ENCODE assay signal across 11 mouse cellular contexts in genomic region chr5:134221278-134221677, GRCm38 (mm10). TPM values are rescaled to one million over a fixed set of nuclear protein-coding genes. Genes with fewer than 3 reads are reported as not detected.
DNase-seq lines count a peak whose midpoint lies in the region; ATAC-seq and TF ChIP-seq lines count a peak whose summit lies in the region.
"Had no signal": no experiment of that assay in that cellular context is flagged by ENCODE, and none has a peak within 500 bp of the region (broad histone marks: within the 10 kb centered on the region; RNA-seq: fewer than 3 reads in every experiment).

No protein-coding gene starts in this region.

- TF ChIP-seq CTCF in lung, embryonic 14.5 days (IDR thresholded peaks at IDR 0.05; ENCODE audit: low read depth): no peak
- TF ChIP-seq CTCF in forebrain, postnatal 0 days (IDR thresholded peaks at IDR 0.05; ENCODE audit: low read depth): no peak

- peaks cover 5% of the 10 kb centered on the region for H3K36me3 ChIP-seq in lung, embryonic 14.5 days (ENCODE audit: insufficient read depth)
- H3K36me3 ChIP-seq in forebrain, postnatal 0 days (ENCODE audit: insufficient read depth): peaks cover 9% of the 10 kb centered on the region; the same call in 1 of the 2 replicates
- H3K36me3 ChIP-seq in limb, embryonic 12.5 days: peaks cover 14% of the 10 kb centered on the region
- H3K36me3 ChIP-seq in neural tube, embryonic 15.5 days: peaks cover 12% of the 10 kb centered on the region

- 29% methylated on average over 4 of the region's 4 CpGs for WGBS in lung, embryonic 14.5 days
- WGBS in forebrain, postnatal 0 days: 48% methylated on average over 4 of the region's 4 CpGs
- WGBS in limb, embryonic 12.5 days: 44% methylated on average over 4 of the region's 4 CpGs
- 49% methylated on average over 4 of the region's 4 CpGs for WGBS in neural tube, embryonic 15.5 days

- peaks cover 3% of the 10 kb centered on the region; the same call in 1 of the 2 replicates for H3K4me1 ChIP-seq in lung, embryonic 14.5 days (ENCODE audit: insufficient read depth)
- H3K4me1 ChIP-seq in forebrain, postnatal 0 days (ENCODE audit: insufficient read depth): no peaks in the 10 kb centered on the region
- peaks cover 13% of the 10 kb centered on the region for H3K4me1 ChIP-seq in limb, embryonic 12.5 days (replicated peaks)
- H3K4me1 ChIP-seq in neural tube, embryonic 15.5 days: peaks cover 13% of the 10 kb centered on the region

- peaks cover 8% of the 10 kb centered on the region; the same call in 1 of the 2 replicates for H3K27me3 ChIP-seq in lung, embryonic 14.5 days (ENCODE audit: insufficient read depth, low read length)
- peaks cover 10% of the 10 kb centered on the region for H3K27me3 ChIP-seq in forebrain, postnatal 0 days (ENCODE audit: insufficient read depth, low read length)
- H3K27me3 ChIP-seq in limb, embryonic 12.5 days: peaks cover 22% of the 10 kb centered on the region
- no peaks in the 10 kb centered on the region; the same call in none of the 2 replicates for H3K27me3 ChIP-seq in neural tube, embryonic 15.5 days (replicated peaks)
- H3K27me3 ChIP-seq: Patski had no signal

- no peak for ATAC-seq in lung, embryonic 14.5 days (ENCODE audit: insufficient read depth)
- ATAC-seq in forebrain, postnatal 0 days: no peak
- ATAC-seq in limb, embryonic 12.5 days (ENCODE audit: insufficient number of reproducible peaks, insufficient read depth, low FRiP score, low TSS enrichment, low read depth): no peak
- ATAC-seq in neural tube, embryonic 15.5 days (ENCODE audit: low FRiP score): no peak
- ATAC-seq in erythroblast, adult 5-6 weeks (replicated peaks; ENCODE audit: low FRiP score, poor library complexity, severe bottlenecking): no peak
- ATAC-seq: Patski had no signal

- peak overlapping the region; percentile 47; the same call in 1 of the 2 replicates for H3K9ac ChIP-seq in lung, embryonic 14.5 days
- no peak overlapping the region for H3K9ac ChIP-seq in forebrain, postnatal 0 days
- peak overlapping the region; percentile 72; the same call in 1 of the 2 replicates for H3K9ac ChIP-seq in limb, embryonic 12.5 days (replicated peaks)
- no peak overlapping the region for H3K9ac ChIP-seq in neural tube, embryonic 15.5 days (replicated peaks)

- no peak overlapping the region for H3K27ac ChIP-seq in lung, embryonic 14.5 days (ENCODE audit: low read depth)
- H3K27ac ChIP-seq in forebrain, postnatal 0 days (ENCODE audit: low read depth, low read length): no peak overlapping the region
- H3K27ac ChIP-seq in limb, embryonic 12.5 days: no peak overlapping the region
- no peak overlapping the region for H3K27ac ChIP-seq in neural tube, embryonic 15.5 days (replicated peaks)

- H3K4me2 ChIP-seq in lung, embryonic 14.5 days: peak overlapping the region; percentile 71
- peak overlapping the region; percentile 47; the same call in 1 of the 2 replicates for H3K4me2 ChIP-seq in forebrain, postnatal 0 days (ENCODE audit: low read depth)
- H3K4me2 ChIP-seq in limb, embryonic 12.5 days: peak overlapping the region; percentile 73
- H3K4me2 ChIP-seq in neural tube, embryonic 15.5 days: peak overlapping the region; percentile 63

- no peak for DNase-seq in lung, embryonic 14.5 days
- no peak for DNase-seq in lung, postnatal 14 days
- DNase-seq in forebrain, postnatal 0 days: no peak
- no peak for DNase-seq in urinary bladder, postnatal 36 days (ENCODE audit: low spot score in 2 of 2)
- DNase-seq: kidney, adult 2 months; left cerebral cortex, postnatal 4 days; thymus, postnatal 14 days had no signal

- no peaks in the 10 kb centered on the region for H3K9me3 ChIP-seq in lung, embryonic 14.5 days (ENCODE audit: low read depth, low read length)
- no peaks in the 10 kb centered on the region for H3K9me3 ChIP-seq in forebrain, postnatal 0 days (ENCODE audit: low read length)
- H3K9me3 ChIP-seq in limb, embryonic 12.5 days: no peaks in the 10 kb centered on the region
- no peaks in the 10 kb centered on the region for H3K9me3 ChIP-seq in neural tube, embryonic 15.5 days (replicated peaks)

- H3K4me3 ChIP-seq in lung, embryonic 14.5 days (ENCODE audit: low read depth, low read length): peak overlapping the region; percentile 25; the same call in 1 of the 2 replicates
- H3K4me3 ChIP-seq in forebrain, postnatal 0 days (ENCODE audit: low read depth, low read length): no peak overlapping the region
- peak overlapping the region; percentile 41 for H3K4me3 ChIP-seq in limb, embryonic 12.5 days (replicated peaks)
- H3K4me3 ChIP-seq in neural tube, embryonic 15.5 days (replicated peaks): peak overlapping the region; percentile 29; the same call in 1 of the 2 replicates

RNA-seq across cellular contexts. Expression of gene Ncf1, which starts 8.1 kb away (rescaled TPM):
- polyA plus RNA-seq in lung, embryonic 14.5 days (2014; fragmentation: Nextera tagmentation; extraction: Ambion mirVana): 4.8 and 6.4 TPM in 2 replicates
- 2.9 and 9.1 TPM in 2 replicates for total RNA-seq in forebrain, postnatal 0 days (2014; rRNA removed)
- 1.3 and 2.1 TPM in 2 replicates for polyA plus RNA-seq in forebrain, postnatal 0 days (2015; fragmentation: Nextera tagmentation; extraction: Ambion mirVana)
- 1.9 and 2.4 TPM in 2 replicates for polyA plus RNA-seq in limb, embryonic 12.5 days (2016; fragmentation: Nextera tagmentation; extraction: Ambion mirVana)
- polyA plus RNA-seq in neural tube, embryonic 15.5 days (2015; fragmentation: Nextera tagmentation; extraction: Ambion mirVana): 2.5 and 5.1 TPM in 2 replicates
- total RNA-seq in erythroblast, adult 5-6 weeks (2015; ENCODE audit: low replicate concordance): 101 and 103 TPM in 2 replicates
- 91.7 and 92.6 TPM in 2 replicates for total RNA-seq in erythroblast, adult 5-6 weeks (2017; ENCODE audit: low replicate concordance)

RNA-seq across cellular contexts. Expression of gene Gtf2ird2, which starts 37.5 kb away (rescaled TPM):
- polyA plus RNA-seq in lung, embryonic 14.5 days (2014; fragmentation: Nextera tagmentation; extraction: Ambion mirVana): 6.9 and 9.6 TPM in 2 replicates
- 14.3 and 20.4 TPM in 2 replicates for total RNA-seq in forebrain, postnatal 0 days (2014; rRNA removed)
- 8.8 and 11.8 TPM in 2 replicates for polyA plus RNA-seq in forebrain, postnatal 0 days (2015; fragmentation: Nextera tagmentation; extraction: Ambion mirVana)
- 10.8 and 13.2 TPM in 2 replicates for polyA plus RNA-seq in limb, embryonic 12.5 days (2016; fragmentation: Nextera tagmentation; extraction: Ambion mirVana)
- polyA plus RNA-seq in neural tube, embryonic 15.5 days (2015; fragmentation: Nextera tagmentation; extraction: Ambion mirVana): 12.4 and 14.4 TPM in 2 replicates
- total RNA-seq in erythroblast, adult 5-6 weeks (2015; ENCODE audit: low replicate concordance): 2.5 TPM in 1 of 2 replicates, not detected in the other
- total RNA-seq in erythroblast, adult 5-6 weeks (2017; ENCODE audit: low replicate concordance): 1.2 and 1.7 TPM in 2 replicates

RNA-seq across cellular contexts. Expression of gene Rcc1l, which starts 44.7 kb away (rescaled TPM):
- 31.2 and 35.5 TPM in 2 replicates for polyA plus RNA-seq in lung, embryonic 14.5 days (2014; fragmentation: Nextera tagmentation; extraction: Ambion mirVana)
- 21.6 and 26.0 TPM in 2 replicates for total RNA-seq in forebrain, postnatal 0 days (2014; rRNA removed)
- 22.4 TPM in 2 replicates for polyA plus RNA-seq in forebrain, postnatal 0 days (2015; fragmentation: Nextera tagmentation; extraction: Ambion mirVana)
- 35.9 and 40.1 TPM in 2 replicates for polyA plus RNA-seq in limb, embryonic 12.5 days (2016; fragmentation: Nextera tagmentation; extraction: Ambion mirVana)
- polyA plus RNA-seq in neural tube, embryonic 15.5 days (2015; fragmentation: Nextera tagmentation; extraction: Ambion mirVana): 20.3 and 21.6 TPM in 2 replicates
- 0.96 TPM in 1 of 2 replicates, not detected in the other for total RNA-seq in erythroblast, adult 5-6 weeks (2015; ENCODE audit: low replicate concordance)
- total RNA-seq in erythroblast, adult 5-6 weeks (2017; ENCODE audit: low replicate concordance): 0.84 and 1.3 TPM in 2 replicates

Comparison
In these comparisons a context has a peak if more than half of its experiments do, and no peak if none do; other contexts are left out.
1. H3K9ac ChIP-seq: peak in lung, embryonic 14.5 days (single experiment) and limb, embryonic 12.5 days (single experiment); none in forebrain, postnatal 0 days (single experiment) and neural tube, embryonic 15.5 days (single experiment).
2. Peak in every context shown above with its lines, with median percentiles within 50 percentile points of each other: H3K4me2 ChIP-seq.